Mouse (Mus musculus) kidney, adult 8-10 months (tissue): ENCODE measurements around the gene Brd1.

ENCODE experiments used
- DNase-seq, 2 experiments: peaks; one replicate each; pipeline ENCODE4 v3.0.0; 2022

Brd1 gene

GRCm38 (mm10) chr15:88680931-88681330 lies 53.1 kb downstream of the Brd1 start:
- no peak for DNase-seq

GRCm38 (mm10) chr15:88677568-88677967 lies 56.5 kb downstream of the Brd1 start:
- DNase-seq: no peak

- DNase-seq: no peak
Measured at GRCm38 (mm10) chr15:88675998-88676397, 58.0 kb downstream of the Brd1 start.

DNA sequence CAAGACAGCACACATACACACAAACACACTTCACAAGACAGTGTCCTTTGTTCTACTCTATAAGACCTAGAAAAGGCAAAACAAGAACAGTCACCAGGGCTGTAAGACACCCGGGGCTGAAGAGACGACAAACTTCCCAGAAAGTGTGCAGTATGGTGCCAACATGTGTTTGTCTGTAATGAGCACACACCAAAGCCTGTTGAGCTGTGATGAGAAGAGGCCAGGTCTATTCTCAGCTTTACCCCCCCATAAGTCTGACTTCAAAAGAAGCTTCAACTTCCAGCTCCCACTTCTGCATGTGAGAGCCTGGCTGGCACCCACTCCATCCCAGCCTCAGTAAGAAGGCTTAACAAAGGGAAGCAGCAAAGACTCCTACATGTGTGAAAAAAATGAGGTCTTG lies 65.3 kb downstream of the Brd1 start:
- no peak for DNase-seq

- no peak for DNase-seq
Measured at GRCm38 (mm10) chr15:88667653-88668052, 66.4 kb downstream of the Brd1 start.

- no peak for DNase-seq
Measured at GRCm38 (mm10) chr15:88665846-88666245, 68.2 kb downstream of the Brd1 start.

DNA sequence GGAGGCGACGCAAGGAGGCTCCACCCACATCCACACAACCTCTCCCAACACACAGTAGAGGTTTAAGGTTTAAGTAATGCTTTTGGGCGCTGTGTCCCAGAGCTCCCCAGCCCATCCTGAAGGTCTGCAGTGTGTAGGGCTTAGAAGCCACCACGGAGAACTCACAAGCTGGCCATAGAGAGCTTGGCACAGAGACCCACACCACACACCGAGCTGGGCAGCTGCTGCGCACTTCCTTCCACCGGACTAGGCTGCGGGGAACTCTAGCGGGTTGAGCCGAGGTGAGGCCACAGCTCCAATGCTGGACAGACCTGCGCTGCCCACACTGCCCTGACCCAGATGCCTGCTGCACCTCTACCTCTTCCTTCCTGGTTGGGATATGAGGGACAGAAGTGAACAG lies 71.0 kb downstream of the Brd1 start:
- no peak for DNase-seq

DNA sequence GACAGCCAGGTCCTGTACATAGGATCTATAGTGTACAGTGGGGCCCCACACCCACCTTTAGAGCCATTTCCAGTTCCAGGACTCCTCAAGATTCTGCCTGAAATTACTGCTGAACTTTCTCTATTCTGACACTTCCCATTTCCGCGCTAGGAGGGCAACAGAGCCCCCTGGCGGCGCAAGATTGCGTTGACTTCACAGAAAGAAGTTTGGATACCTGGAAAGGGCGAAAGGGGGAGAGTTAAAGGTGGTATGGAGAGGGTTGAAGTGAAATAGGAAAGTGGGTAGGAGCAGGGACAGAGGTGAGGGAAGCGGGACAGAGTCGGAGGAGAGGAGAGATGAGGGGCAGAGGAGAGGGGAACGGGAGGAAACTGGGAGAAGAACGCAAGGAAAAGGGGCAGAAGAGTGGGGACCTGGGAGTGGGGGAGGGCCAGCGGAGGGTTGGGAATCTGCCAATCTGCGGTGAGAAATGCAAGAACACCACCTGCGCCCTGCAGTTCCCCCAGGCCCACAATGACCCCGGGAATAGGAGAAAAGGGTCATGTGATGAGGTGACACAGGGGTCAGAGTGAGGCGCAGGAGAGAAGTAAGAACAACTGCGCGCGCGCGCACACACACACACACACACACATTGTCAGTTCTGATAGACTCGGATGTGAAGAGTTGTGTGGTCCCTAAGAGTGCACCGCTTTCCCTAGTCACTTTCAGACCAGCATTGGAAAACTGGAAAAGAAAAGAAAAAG lies 71.8 kb downstream of the Brd1 start:
- DNase-seq: peak; percentile 28 to 64

DNA sequence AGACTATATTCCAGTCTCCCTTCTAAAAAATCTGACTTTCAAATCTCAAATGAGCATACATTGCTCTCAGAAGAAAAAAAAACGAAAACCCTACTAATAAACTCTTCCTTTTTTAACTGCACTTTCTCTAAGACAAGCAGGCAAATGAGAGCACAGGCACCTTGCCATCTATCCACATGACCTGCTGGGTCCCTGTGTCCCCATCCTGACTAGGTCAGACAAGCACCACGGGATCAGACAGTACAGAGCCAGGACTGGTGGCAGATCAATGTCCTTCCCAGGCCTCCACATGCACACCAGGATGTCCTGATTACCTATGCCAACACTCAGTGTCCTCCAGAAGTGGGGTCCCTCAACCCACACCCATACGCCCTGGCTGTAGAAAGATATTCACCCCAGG lies 72.4 kb downstream of the Brd1 start:
- no peak for DNase-seq

DNA sequence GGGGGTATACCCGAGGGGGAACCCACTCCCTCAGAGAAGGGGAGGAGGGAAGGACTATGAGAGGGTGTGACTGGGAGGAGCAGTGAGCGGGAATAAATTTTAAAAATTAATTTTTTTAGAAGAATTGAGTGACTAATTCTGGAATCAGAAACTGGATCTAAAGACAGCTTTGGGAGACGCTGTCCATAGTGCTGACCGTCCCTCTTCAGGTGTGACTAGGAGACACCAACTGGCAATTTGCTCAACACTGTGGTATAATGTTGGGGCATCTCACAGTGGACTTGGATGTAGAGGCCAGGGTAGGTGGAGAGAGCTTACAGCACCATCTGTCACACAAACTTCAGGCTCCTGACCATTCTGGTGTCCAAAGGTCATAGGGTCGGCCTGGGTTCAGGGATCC lies 82.0 kb downstream of the Brd1 start:
- no peak for DNase-seq

DNA sequence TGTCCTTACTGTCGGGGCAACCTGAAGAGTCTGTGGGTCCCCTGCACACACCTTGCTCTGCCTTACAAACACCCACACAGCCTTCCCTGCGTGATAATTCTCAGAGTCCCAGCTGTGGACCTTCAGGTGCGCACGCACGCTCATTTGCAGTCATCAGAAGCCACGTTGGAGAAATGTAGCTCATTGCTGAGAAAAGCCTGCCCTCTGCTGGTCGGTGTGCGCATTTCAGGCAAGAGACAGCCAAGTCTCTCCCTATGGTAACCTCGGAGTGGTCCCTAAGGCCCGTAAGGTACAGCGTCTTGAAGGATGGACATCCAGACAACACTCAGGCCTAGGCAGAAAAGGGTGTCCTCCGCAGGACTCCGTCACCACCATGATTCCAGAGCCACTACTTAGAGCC lies 83.0 kb downstream of the Brd1 start:
- DNase-seq: peak; percentile 32 to 63
